Mouse (Mus musculus) limb, embryonic 14.5 days (tissue): Measurements from ENCODE around the gene Skap2. TPM values are rescaled to one million over a fixed set of nuclear protein-coding genes. Genes with fewer than 3 reads are reported as not detected.

Experiments
- ATAC-seq: fragments of 200-750 bp; cut with Nextera tagmentation; 2 replicates; pipeline ENCODE4 v1.8.0; 2017; ENCODE audit warnings: low read depth, moderate number of reproducible peaks, moderate TSS enrichment; ENCODE audit not compliant: low FRiP score
- DNase-seq: peaks from one replicate; pipeline ENCODE4 v3.0.0-alpha.2; 2015; ENCODE audit warnings: low spot score
- H3K27ac ChIP-seq: fragments of 300-500 bp; sonication (generic); replicated peaks from 2 replicates; pipeline ENCODE4 v1.5.1; 2014; ENCODE audit warnings: low read depth, mild to moderate bottlenecking, low read length, moderate library complexity, mixed read lengths
- H3K27me3 ChIP-seq: fragments of 300-500 bp; sonication (generic); 2 replicates; pipeline ENCODE4 v1.6.1; 2014; ENCODE audit warnings: low read length, mixed read lengths; ENCODE audit not compliant: control insufficient read depth, insufficient read depth
- H3K36me3 ChIP-seq: fragments of 300-500 bp; sonication (generic); 2 replicates; pipeline ENCODE4 v1.6.1; 2014; ENCODE audit warnings: mild to moderate bottlenecking, low read length, moderate library complexity, mixed read lengths; ENCODE audit not compliant: control insufficient read depth, insufficient read depth
- H3K4me1 ChIP-seq: fragments of 300-500 bp; sonication (generic); 2 replicates; pipeline ENCODE4 v1.6.1; 2014; ENCODE audit warnings: antibody characterized with exemption, low read length, mixed read lengths; ENCODE audit not compliant: control insufficient read depth, insufficient read depth
- H3K4me2 ChIP-seq: fragments of 300-500 bp; sonication (generic); replicated peaks from 2 replicates; pipeline ENCODE4 v1.6.1; 2014; ENCODE audit warnings: low read depth, mild to moderate bottlenecking, low read length, moderate library complexity; ENCODE audit not compliant: severe bottlenecking
- H3K4me3 ChIP-seq: fragments of 300-500 bp; sonication (generic); replicated peaks from 2 replicates; pipeline ENCODE4 v1.5.1; 2014; ENCODE audit warnings: low read length
- H3K9ac ChIP-seq: fragments of 300-500 bp; sonication (generic); 2 replicates; pipeline ENCODE4 v1.6.1; 2014; ENCODE audit warnings: mild to moderate bottlenecking, low read depth, low read length, moderate library complexity; ENCODE audit not compliant: severe bottlenecking
- H3K9me3 ChIP-seq: fragments of 300-500 bp; sonication (generic); 2 replicates; pipeline ENCODE4 v1.6.1; 2016; ENCODE audit warnings: low read length; ENCODE audit not compliant: control insufficient read depth
- POLR2A ChIP-seq: fragments of 200-500 bp; IDR thresholded peaks from 2 replicates; pipeline ENCODE4 v1.8.0; 2012; ENCODE audit warnings: inconsistent platforms, mild to moderate bottlenecking, moderate library complexity, borderline replicate concordance; ENCODE audit not compliant: insufficient read depth, insufficient read length; ENCODE audit errors: extremely low read depth
- WGBS: fragments of 180-500 bp; shearing (Covaris S2); extraction: QIAGEN DNeasy Blood & Tissue Kit; methylation state at CpG from one replicate; pipeline ENCODE4 v1.1.7; 2014; 5-methylcytosine and 5-hydroxymethylcytosine counted together
- polyA plus RNA-seq, 2 experiments: library from polyadenylated mRNA; depleted of rRNA in 1 of 2; stranded (reverse) in 1 of 2; unstranded in 1 of 2; fragments of >200 nt; fragmentation: Nextera tagmentation in 1 of 2; extraction: Ambion mirVana in 1 of 2; gene quantifications; 2 replicates each; pipeline versions ENCODE4 v1.2.1 to v1.2.3; 2012 to 2014

The Skap2 gene
- polyA plus RNA-seq, 2 experiments = 14.4 to 23.0 TPM

- Histone ChIP-seq H3K4me1 (no peaks in the 10 kb centered on the region), H3K27ac (no peak overlapping the region), H3K4me2 (no peak overlapping the region), H3K27me3 (no peaks in the 10 kb centered on the region), H3K9ac (no peak overlapping the region), H3K36me3 (no peaks in the 10 kb centered on the region), H3K4me3 (no peak overlapping the region), H3K9me3 (no peaks in the 10 kb centered on the region)
- WGBS = 77% methylated on average over 2 of the region's 2 CpGs
- DNase-seq = no peak
- no peak for TF ChIP-seq POLR2A
- no peak for ATAC-seq
These were observed 67.4 kb downstream of the Skap2 start for GRCm38 (mm10) chr6:51944916-51945315.

DNA sequence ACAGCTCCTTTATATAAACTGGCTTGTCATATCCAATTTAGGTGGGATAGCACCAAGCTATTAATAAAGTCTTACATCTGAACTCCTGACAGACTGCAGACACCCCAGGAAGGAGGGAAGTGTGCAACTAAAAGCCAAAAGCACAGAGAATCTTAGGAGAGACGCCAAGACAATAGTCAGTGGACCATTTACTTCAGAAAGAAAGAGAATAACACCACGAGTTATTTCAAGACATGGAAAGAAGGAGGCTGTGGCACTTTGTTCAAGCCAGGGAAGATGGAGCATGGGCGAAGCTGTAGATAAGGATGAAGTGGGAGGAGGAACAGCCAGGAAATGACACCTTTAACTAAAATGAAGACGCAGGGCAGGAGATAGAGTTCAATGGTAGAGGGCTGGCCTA, 78.4 kb downstream of the Skap2 start:
- H3K4me2 ChIP-seq = no peak overlapping the region
- peaks cover 2% of the 10 kb centered on the region; the same call in 1 of the 2 replicates for H3K4me1 ChIP-seq
- H3K4me3 ChIP-seq = no peak overlapping the region
- WGBS = 69% methylated on average over 4 of the region's 4 CpGs
- no peak for TF ChIP-seq POLR2A
- no peaks in the 10 kb centered on the region for H3K36me3 ChIP-seq
- no peak overlapping the region for H3K27ac ChIP-seq
- H3K9me3 ChIP-seq = no peaks in the 10 kb centered on the region
- DNase-seq = no peak
- H3K9ac ChIP-seq = no peak overlapping the region
- no peaks in the 10 kb centered on the region for H3K27me3 ChIP-seq
- ATAC-seq = no peak

DNA sequence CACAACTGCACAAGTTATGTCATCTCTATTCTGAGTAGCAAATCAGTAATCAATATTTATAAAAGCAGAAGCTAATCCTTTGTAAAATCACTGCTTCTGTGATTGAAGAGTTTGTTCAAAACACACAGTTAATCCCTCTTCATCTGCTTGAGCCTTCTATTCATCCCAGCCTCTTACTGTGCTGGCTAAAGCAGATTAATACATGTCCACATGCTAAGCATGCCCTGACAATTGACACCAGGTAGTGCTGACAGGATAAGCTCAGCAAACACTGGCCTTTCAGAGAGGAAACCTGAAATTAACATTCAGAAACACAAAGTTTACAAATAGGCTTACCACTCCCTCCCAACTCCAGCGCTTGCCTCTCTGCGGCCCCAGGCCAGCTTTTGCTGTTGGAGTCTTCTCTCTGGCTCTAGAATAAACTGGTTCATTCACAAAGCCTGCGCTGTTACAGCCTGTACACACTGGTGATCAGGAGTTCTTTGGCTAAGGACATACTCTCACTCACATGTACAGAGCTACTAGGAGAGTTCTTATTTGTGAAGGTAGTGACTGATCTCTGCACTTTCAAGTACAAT, 79.2 kb downstream of the Skap2 start:
- no peak for DNase-seq
- Histone ChIP-seq H3K4me3 (no peak overlapping the region), H3K4me2 (no peak overlapping the region), H3K9ac (no peak overlapping the region), H3K36me3 (no peaks in the 10 kb centered on the region), H3K27me3 (no peaks in the 10 kb centered on the region), H3K4me1 (peaks cover 2% of the 10 kb centered on the region; the same call in 1 of the 2 replicates), H3K27ac (no peak overlapping the region), H3K9me3 (no peaks in the 10 kb centered on the region)
- ATAC-seq = no peak
- TF ChIP-seq POLR2A = no peak
- 44% methylated on average over 3 of the region's 3 CpGs for WGBS

GRCm38 (mm10) chr6:51927101-51927500, 85.2 kb downstream of the Skap2 start:
- Histone ChIP-seq H3K36me3 (no peaks in the 10 kb centered on the region), H3K9ac (no peak overlapping the region), H3K4me3 (no peak overlapping the region), H3K4me1 (no peaks in the 10 kb centered on the region), H3K4me2 (no peak overlapping the region), H3K27ac (no peak overlapping the region), H3K9me3 (no peaks in the 10 kb centered on the region), H3K27me3 (no peaks in the 10 kb centered on the region)
- no peak for ATAC-seq
- WGBS = 76% methylated on average over 3 of the region's 3 CpGs
- DNase-seq = no peak
- TF ChIP-seq POLR2A = no peak

GRCm38 (mm10) chr6:51921831-51922230, 90.5 kb downstream of the Skap2 start:
- ATAC-seq = no peak
- Histone ChIP-seq H3K4me1 (no peaks in the 10 kb centered on the region), H3K36me3 (no peaks in the 10 kb centered on the region), H3K27me3 (no peaks in the 10 kb centered on the region), H3K9ac (no peak overlapping the region), H3K4me2 (no peak overlapping the region), H3K27ac (no peak overlapping the region), H3K4me3 (no peak overlapping the region), H3K9me3 (no peaks in the 10 kb centered on the region)
- DNase-seq = no peak
- no peak for TF ChIP-seq POLR2A
- 67% methylated on average over 4 of the region's 4 CpGs for WGBS

- DNase-seq = no peak
- H3K27ac ChIP-seq = no peak overlapping the region
- no peak overlapping the region for H3K4me2 ChIP-seq
- no peak for TF ChIP-seq POLR2A
- no peaks in the 10 kb centered on the region for H3K27me3 ChIP-seq
- no peaks in the 10 kb centered on the region for H3K9me3 ChIP-seq
- ATAC-seq = no peak
- no peak overlapping the region for H3K9ac ChIP-seq
- H3K4me1 ChIP-seq = peaks cover 10% of the 10 kb centered on the region
- no peak overlapping the region for H3K4me3 ChIP-seq
- no peaks in the 10 kb centered on the region for H3K36me3 ChIP-seq
These were observed 103.9 kb downstream of the Skap2 start for GRCm38 (mm10) chr6:51908495-51908894.
